Mouse (Mus musculus) MN1 (cell line): Measurements from ENCODE around the gene Olfr1336.
"Not testable (repeated sequence)": the region's sequence is repeated elsewhere in the genome, so short reads cannot be mapped to it uniquely, and the experiment has no call there.

Experiments used
- DNase-seq: peaks from one replicate; pipeline ENCODE4 v3.0.0-alpha.2; 2016; ENCODE audit warnings: low spot score

The Olfr1336 gene

GRCm38 (mm10) chr7:6455868-6456267, at the start of gene Olfr1336:
TSS of gene Olfr1336 (plus strand) at chr7:6456168.
- no peak for DNase-seq

GRCm38 (mm10) chr7:6410043-6410442, 45.9 kb upstream of the Olfr1336 start, which contains the start of gene Gm20715:
TSS of gene Gm20715 (plus strand) at chr7:6410277.
- DNase-seq = no peak

GRCm38 (mm10) chr7:6414626-6415441, 41.1 kb upstream of the Olfr1336 start:
- no peak for DNase-seq

- no peak for DNase-seq
Observed at GRCm38 (mm10) chr7:6415442-6415787, 40.6 kb upstream of the Olfr1336 start.

GRCm38 (mm10) chr7:6419894-6420293, 36.1 kb upstream of the Olfr1336 start:
- DNase-seq = no peak

- no peak for DNase-seq
Observed at GRCm38 (mm10) chr7:6429381-6429780, 26.6 kb upstream of the Olfr1336 start.

- DNase-seq = no peak
Observed at GRCm38 (mm10) chr7:6430342-6430741, 25.6 kb upstream of the Olfr1336 start.

GRCm38 (mm10) chr7:6438388-6438787, 17.6 kb upstream of the Olfr1336 start, which contains the start of gene Olfr1344:
TSS of gene Olfr1344 (plus strand) at chr7:6438688.
- no peak for DNase-seq

- DNase-seq = no peak
Observed at GRCm38 (mm10) chr7:6441173-6441572, 14.8 kb upstream of the Olfr1336 start.

GRCm38 (mm10) chr7:6447771-6448170, 8.2 kb upstream of the Olfr1336 start:
- no peak for DNase-seq

GRCm38 (mm10) chr7:6456399-6456798, 431 bp downstream of the Olfr1336 start:
- DNase-seq = no peak

GRCm38 (mm10) chr7:6466951-6467350, 11.0 kb downstream of the Olfr1336 start, which contains the start of gene Olfr1346:
TSS of gene Olfr1346 (plus strand) at chr7:6467101.
- no peak for DNase-seq

GRCm38 (mm10) chr7:6477633-6478032, 21.7 kb downstream of the Olfr1336 start:
- DNase-seq = not testable (repeated sequence)

GRCm38 (mm10) chr7:6486841-6487240, 30.9 kb downstream of the Olfr1336 start, which contains the start of gene Olfr5:
TSS of gene Olfr5 (minus strand) at chr7:6486941.
- no peak for DNase-seq

- no peak for DNase-seq
Observed at GRCm38 (mm10) chr7:6499655-6500054, 43.7 kb downstream of the Olfr1336 start, which contains the start of gene Olfr1347. TSS of gene Olfr1347 (minus strand) at chr7:6499755.

- no peak for DNase-seq
Observed at GRCm38 (mm10) chr7:6508648-6509047, 52.7 kb downstream of the Olfr1336 start, which contains the start of gene Olfr1348. TSS of gene Olfr1348 (minus strand) at chr7:6508748.
